Mouse (Mus musculus) embryonic facial prominence, embryonic 12.5 days (tissue): Measurements from ENCODE around the gene Fer. TPM values are rescaled to one million over a fixed set of nuclear protein-coding genes. Genes with fewer than 3 reads are reported as not detected.

Experiments
- ATAC-seq: fragments of 200-750 bp; cut with Nextera tagmentation; 2 replicates; pipeline ENCODE4 v1.8.0; 2017; ENCODE audit not compliant: insufficient number of reproducible peaks, insufficient read depth, low FRiP score, low TSS enrichment
- H3K27ac ChIP-seq: fragments of 300-500 bp; sonication (generic); 2 replicates; pipeline ENCODE4 v1.5.1; 2016; ENCODE audit warnings: mild to moderate bottlenecking
- H3K27me3 ChIP-seq: fragments of 300-500 bp; sonication (generic); 2 replicates; pipeline ENCODE4 v1.6.1; 2016; ENCODE audit warnings: mild to moderate bottlenecking, moderate library complexity
- H3K36me3 ChIP-seq: fragments of 300-500 bp; sonication (generic); 2 replicates; pipeline ENCODE4 v1.6.1; 2016; ENCODE audit warnings: mild to moderate bottlenecking
- H3K4me1 ChIP-seq: fragments of 300-500 bp; sonication (generic); 2 replicates; pipeline ENCODE4 v1.6.1; 2016
- H3K4me2 ChIP-seq: fragments of 300-500 bp; sonication (generic); replicated peaks from 2 replicates; pipeline ENCODE4 v1.6.1; 2016; ENCODE audit warnings: mild to moderate bottlenecking, moderate library complexity
- H3K4me3 ChIP-seq: fragments of 300-500 bp; sonication (generic); 2 replicates; pipeline ENCODE4 v1.5.1; 2016; ENCODE audit warnings: mild to moderate bottlenecking
- H3K9ac ChIP-seq: fragments of 300-500 bp; sonication (generic); 2 replicates; pipeline ENCODE4 v1.6.1; 2016; ENCODE audit warnings: mild to moderate bottlenecking, moderate library complexity
- H3K9me3 ChIP-seq: fragments of 300-500 bp; sonication (generic); 2 replicates; pipeline ENCODE4 v1.6.1; 2016; ENCODE audit warnings: mild to moderate bottlenecking, moderate library complexity
- WGBS: fragments of 180-500 bp; shearing (Covaris S2); methylation state at CpG from one replicate; pipeline ENCODE4 v1.1.7; 2016; 5-methylcytosine and 5-hydroxymethylcytosine counted together
- polyA plus RNA-seq: library from polyadenylated mRNA; unstranded; fragments of >200 nt; fragmentation: Nextera tagmentation; extraction: Ambion mirVana; gene quantifications from 2 replicates; pipeline ENCODE4 v1.2.1, GENCODE M21; 2016

Gene Fer
- polyA plus RNA-seq, 1 experiment from 2014 or later: 32.2 TPM

GRCm38 (mm10) chr17:64099395-64100171 lies 236.7 kb downstream of the Fer start:
- Histone ChIP-seq H3K4me3 (no peak overlapping the region), H3K9me3 (no peaks in the 10 kb centered on the region), H3K27ac (no peak overlapping the region), H3K4me1 (0 out of 2 replicates have a peak, but pooled peaks cover 3% of the 10 kb centered on the region), H3K4me2 (no peak overlapping the region), H3K9ac (no peak overlapping the region), H3K27me3 (no peaks in the 10 kb centered on the region), H3K36me3 (no peaks in the 10 kb centered on the region)
- no peak for ATAC-seq
- 84% methylated on average over 6 of the region's 6 CpGs for whole genome bisulfite sequencing

GRCm38 (mm10) chr17:64100172-64100510 lies 237.3 kb downstream of the Fer start:
- WGBS: 74% methylated on average over 3 of the region's 3 CpGs
- no peaks in the 10 kb centered on the region for H3K9me3 ChIP-seq
- 0 out of 2 replicates have a peak, but pooled peaks cover 3% of the 10 kb centered on the region for H3K4me1 ChIP-seq
- H3K4me3 ChIP-seq: no peak overlapping the region
- no peaks in the 10 kb centered on the region for H3K36me3 ChIP-seq
- H3K9ac ChIP-seq: no peak overlapping the region
- H3K27me3 ChIP-seq: no peaks in the 10 kb centered on the region
- no peak overlapping the region for H3K4me2 ChIP-seq
- no peak overlapping the region for H3K27ac ChIP-seq
- no peak for ATAC-seq

GRCm38 (mm10) chr17:64108773-64109172 lies 245.9 kb downstream of the Fer start:
- Histone ChIP-seq H3K9ac (no peak overlapping the region), H3K4me1 (peaks cover 4% of the 10 kb centered on the region; the same call in 1 of the 2 replicates), H3K36me3 (no peaks in the 10 kb centered on the region), H3K9me3 (no peaks in the 10 kb centered on the region), H3K27ac (no peak overlapping the region), H3K4me3 (no peak overlapping the region), H3K27me3 (no peaks in the 10 kb centered on the region), H3K4me2 (no peak overlapping the region)
- WGBS: 92% methylated on average over 5 of the region's 5 CpGs
- no peak for ATAC-seq

GRCm38 (mm10) chr17:64109871-64110270 lies 247.0 kb downstream of the Fer start:
- Histone ChIP-seq H3K9me3 (no peaks in the 10 kb centered on the region), H3K4me3 (no peak overlapping the region), H3K36me3 (no peaks in the 10 kb centered on the region), H3K4me1 (peaks cover 4% of the 10 kb centered on the region; the same call in 1 of the 2 replicates), H3K9ac (no peak overlapping the region), H3K27ac (no peak overlapping the region), H3K4me2 (no peak overlapping the region), H3K27me3 (no peaks in the 10 kb centered on the region)
- WGBS: 83% methylated on average over 8 of the region's 8 CpGs
- no peak for ATAC-seq

- H3K9ac ChIP-seq: no peak overlapping the region
- no peaks in the 10 kb centered on the region for H3K9me3 ChIP-seq
- H3K4me1 ChIP-seq: peaks cover 4% of the 10 kb centered on the region; the same call in 1 of the 2 replicates
- H3K4me2 ChIP-seq: no peak overlapping the region
- no peak overlapping the region for H3K27ac ChIP-seq
- no peak for ATAC-seq
- no peaks in the 10 kb centered on the region for H3K36me3 ChIP-seq
- whole genome bisulfite sequencing: 88% methylated on average over 5 of the region's 5 CpGs
- no peaks in the 10 kb centered on the region for H3K27me3 ChIP-seq
- no peak overlapping the region for H3K4me3 ChIP-seq
These were observed 250.8 kb downstream of the Fer start for GRCm38 (mm10) chr17:64113625-64114024.

- H3K9me3 ChIP-seq: no peaks in the 10 kb centered on the region
- no peak overlapping the region for H3K4me3 ChIP-seq
- no peak overlapping the region for H3K4me2 ChIP-seq
- no peak overlapping the region for H3K9ac ChIP-seq
- H3K27ac ChIP-seq: no peak overlapping the region
- H3K36me3 ChIP-seq: no peaks in the 10 kb centered on the region
- peaks cover 4% of the 10 kb centered on the region; the same call in 1 of the 2 replicates for H3K4me1 ChIP-seq
- no peaks in the 10 kb centered on the region for H3K27me3 ChIP-seq
- ATAC-seq: no peak
- 78% methylated on average over 6 of the region's 6 CpGs for WGBS
These were observed 253.9 kb downstream of the Fer start for GRCm38 (mm10) chr17:64116762-64117161.

- H3K9me3 ChIP-seq: no peaks in the 10 kb centered on the region
- H3K9ac ChIP-seq: no peak overlapping the region
- H3K27ac ChIP-seq: 0 out of 2 replicates have a peak overlapping the region, but pooled peaks have one; percentile 30
- ATAC-seq: no peak
- H3K36me3 ChIP-seq: no peaks in the 10 kb centered on the region
- H3K4me1 ChIP-seq: peaks cover 4% of the 10 kb centered on the region; the same call in 1 of the 2 replicates
- H3K27me3 ChIP-seq: no peaks in the 10 kb centered on the region
- 47% methylated on average over 5 of the region's 5 CpGs for WGBS
- no peak overlapping the region for H3K4me3 ChIP-seq
- H3K4me2 ChIP-seq: no peak overlapping the region
These were observed 256.9 kb downstream of the Fer start for GRCm38 (mm10) chr17:64119697-64120288.

- ATAC-seq: no peak
- Histone ChIP-seq H3K27me3 (no peaks in the 10 kb centered on the region), H3K4me1 (peaks cover 4% of the 10 kb centered on the region; the same call in 1 of the 2 replicates), H3K4me2 (no peak overlapping the region), H3K27ac (no peak overlapping the region), H3K36me3 (no peaks in the 10 kb centered on the region), H3K9ac (no peak overlapping the region), H3K4me3 (no peak overlapping the region), H3K9me3 (no peaks in the 10 kb centered on the region)
- WGBS: 80% methylated on average over 11 of the region's 11 CpGs
These were observed 259.7 kb downstream of the Fer start for GRCm38 (mm10) chr17:64122556-64122955.

GRCm38 (mm10) chr17:64123732-64124131 lies 260.9 kb downstream of the Fer start:
- WGBS: 76% methylated on average over 3 of the region's 3 CpGs
- no peaks in the 10 kb centered on the region for H3K27me3 ChIP-seq
- H3K4me2 ChIP-seq: no peak overlapping the region
- no peak overlapping the region for H3K27ac ChIP-seq
- H3K4me1 ChIP-seq: peaks cover 4% of the 10 kb centered on the region; the same call in 1 of the 2 replicates
- no peak for ATAC-seq
- no peaks in the 10 kb centered on the region for H3K36me3 ChIP-seq
- no peak overlapping the region for H3K4me3 ChIP-seq
- H3K9me3 ChIP-seq: no peaks in the 10 kb centered on the region
- H3K9ac ChIP-seq: no peak overlapping the region

GRCm38 (mm10) chr17:64126904-64127303 lies 264.0 kb downstream of the Fer start:
- Histone ChIP-seq H3K4me3 (no peak overlapping the region), H3K4me2 (no peak overlapping the region), H3K4me1 (peaks cover 10% of the 10 kb centered on the region; the same call in 1 of the 2 replicates), H3K27me3 (no peaks in the 10 kb centered on the region), H3K27ac (no peak overlapping the region), H3K9me3 (no peaks in the 10 kb centered on the region), H3K9ac (no peak overlapping the region), H3K36me3 (no peaks in the 10 kb centered on the region)
- WGBS: 89% methylated on average over 5 of the region's 5 CpGs
- no peak for ATAC-seq

- peaks cover 12% of the 10 kb centered on the region; the same call in 1 of the 2 replicates for H3K4me1 ChIP-seq
- no peak overlapping the region for H3K4me3 ChIP-seq
- no peak overlapping the region for H3K9ac ChIP-seq
- WGBS: 28% methylated on average over 2 of the region's 2 CpGs
- H3K27ac ChIP-seq: no peak overlapping the region
- no peaks in the 10 kb centered on the region for H3K36me3 ChIP-seq
- no peaks in the 10 kb centered on the region for H3K27me3 ChIP-seq
- no peaks in the 10 kb centered on the region for H3K9me3 ChIP-seq
- no peak for ATAC-seq
- no peak overlapping the region for H3K4me2 ChIP-seq
These were observed 266.9 kb downstream of the Fer start for GRCm38 (mm10) chr17:64129750-64130149.

- 71% methylated on average over 3 of the region's 3 CpGs for WGBS
- no peak overlapping the region for H3K4me2 ChIP-seq
- no peaks in the 10 kb centered on the region for H3K27me3 ChIP-seq
- no peak for ATAC-seq
- H3K4me1 ChIP-seq: peaks cover 12% of the 10 kb centered on the region; the same call in 1 of the 2 replicates
- H3K36me3 ChIP-seq: no peaks in the 10 kb centered on the region
- H3K4me3 ChIP-seq: no peak overlapping the region
- H3K27ac ChIP-seq: no peak overlapping the region
- H3K9ac ChIP-seq: no peak overlapping the region
- H3K9me3 ChIP-seq: no peaks in the 10 kb centered on the region
These were observed 267.5 kb downstream of the Fer start for GRCm38 (mm10) chr17:64130356-64130755.
